Mouse (Mus musculus): ENCODE data around the gene Cox6b2. TPM values are rescaled to one million over a fixed set of nuclear protein-coding genes. Genes with fewer than 3 reads are reported as not detected.

The Cox6b2 gene
- total RNA-seq, 4 experiments from 2014 or later: 5.1 to 10.3 (median 9.1) TPM

DNA sequence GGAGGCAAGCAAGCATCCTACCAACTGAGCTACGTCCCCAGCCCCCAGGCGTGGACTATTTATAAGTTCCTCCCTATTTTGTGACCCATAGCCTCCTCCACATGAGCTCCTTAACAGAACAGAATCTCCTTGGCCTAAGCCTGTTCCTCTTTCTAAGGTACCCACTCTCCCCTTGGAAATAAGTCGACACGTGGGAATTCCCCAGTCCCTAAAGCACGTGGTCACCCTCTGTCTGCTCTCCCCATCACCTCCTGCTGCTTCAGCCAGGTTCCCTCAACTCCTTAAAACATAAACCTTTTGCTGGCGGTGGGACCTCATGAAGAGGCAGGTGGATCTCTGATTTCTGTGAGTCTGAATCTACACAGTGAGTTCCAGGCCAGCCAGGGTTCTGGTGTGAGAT, 35.9 kb downstream of the Cox6b2 start:
- DNase-seq: no peak

DNA sequence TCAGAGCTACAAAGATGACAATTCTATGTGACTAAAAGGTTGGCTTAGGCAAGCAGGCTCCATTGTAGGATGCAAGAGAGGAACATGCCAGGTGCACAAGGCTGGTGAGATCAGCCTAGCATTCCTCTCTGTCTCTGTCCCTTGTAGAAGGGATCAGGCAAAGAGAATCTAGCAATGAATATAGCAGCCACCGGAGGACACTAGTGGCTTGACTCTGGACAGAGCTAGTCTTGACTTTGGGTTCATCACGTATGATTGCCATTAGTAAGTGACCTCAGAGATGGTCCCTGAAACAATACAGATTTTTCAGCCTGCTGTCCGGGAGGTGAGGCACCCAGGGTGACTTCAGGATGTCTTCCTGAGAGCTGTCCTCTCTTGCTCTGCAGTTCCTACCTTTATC, 40.3 kb downstream of the Cox6b2 start:
- DNase-seq: no peak

DNA sequence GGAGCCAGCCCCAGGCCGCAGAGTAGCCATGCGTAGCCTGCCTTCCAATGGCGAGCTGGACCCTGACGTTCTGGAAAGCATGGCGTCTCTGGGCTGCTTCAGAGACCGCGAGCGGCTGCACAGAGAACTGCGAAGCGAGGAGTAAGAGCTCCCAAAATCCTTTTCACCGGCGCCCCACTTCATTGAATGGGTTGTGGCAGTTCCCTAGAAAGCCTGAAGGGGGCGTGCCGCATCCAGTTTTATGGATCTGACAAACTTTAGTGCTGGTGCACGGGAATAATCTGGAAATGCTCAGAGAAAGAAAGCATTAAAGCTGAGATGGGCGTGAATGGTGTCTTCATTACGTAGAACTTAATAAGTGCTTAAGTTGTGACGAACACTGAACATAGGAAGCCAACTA, 47.8 kb downstream of the Cox6b2 start:
- DNase-seq: no peak

DNA sequence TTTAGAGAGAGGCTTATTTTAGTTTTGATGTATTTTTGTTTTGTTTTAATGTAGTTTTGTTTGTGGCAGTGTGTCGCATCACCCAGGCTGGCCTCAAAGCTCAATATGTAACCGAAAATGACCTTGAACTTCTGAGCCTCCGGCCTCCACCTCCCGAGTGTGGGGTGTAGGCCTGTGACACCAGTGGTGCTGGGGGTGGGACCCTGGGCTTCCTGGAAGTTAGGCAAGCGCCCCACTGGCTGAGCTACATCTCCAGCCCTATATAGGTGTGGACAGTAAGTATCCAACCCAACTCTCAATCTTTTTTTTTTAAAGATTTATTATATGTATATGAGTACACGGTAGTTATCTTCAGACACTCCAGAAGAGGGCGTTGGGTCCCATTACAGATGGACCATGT, 49.7 kb downstream of the Cox6b2 start:
- no peak for DNase-seq

DNA sequence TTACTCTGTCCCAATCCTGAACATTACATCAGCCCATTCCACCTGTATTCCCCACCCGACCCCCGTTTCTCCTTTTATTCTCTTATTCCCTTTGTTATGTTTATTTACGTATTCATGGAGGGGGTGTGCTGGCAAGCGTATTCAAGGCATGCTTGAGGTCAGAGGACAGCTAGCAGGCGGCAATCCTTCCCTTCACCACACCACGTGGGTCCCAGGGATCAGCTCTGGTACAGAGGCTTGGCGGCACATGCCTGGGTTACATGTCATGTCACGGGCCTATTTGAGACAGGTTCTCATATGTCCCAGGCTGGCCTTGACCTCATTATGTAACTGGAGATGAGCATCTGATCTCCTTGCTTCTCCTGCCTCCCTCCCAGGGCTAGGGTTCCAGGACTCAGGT, 50.6 kb downstream of the Cox6b2 start:
- DNase-seq: no peak

Other genes with a start within 250 kb of the Cox6b2 start
- gene Tnnt1, start 236.7 kb downstream of the Cox6b2 start, total RNA-seq (2022): 1 to 10 TPM in 2 of 4 experiments, under 1 TPM in 2; 0.46 to 1.5 (median 1.1) TPM
- 1 to 10 TPM; 1.3 to 3.1 (median 2.5) TPM for gene Tnni3, start 228.9 kb downstream of the Cox6b2 start, total RNA-seq (2022)
- gene Dnaaf3, start 220.6 kb downstream of the Cox6b2 start, total RNA-seq (2022): 1 to 10 TPM in 2 of 4 experiments, under 1 TPM in 2; 0.64 to 1.2 (median 1.0) TPM
- gene Syt5, start 205.6 kb downstream of the Cox6b2 start, total RNA-seq (2022): 10 to 100 TPM in 1 of 4 experiments, 1 to 10 TPM in 3; 5.7 to 10.0 (median 8.6) TPM
- not detected for gene Ptprh, start 149.1 kb downstream of the Cox6b2 start, total RNA-seq (2022)
- gene Tmem86b, start 121.7 kb downstream of the Cox6b2 start, total RNA-seq (2022): 10 to 100 TPM in 2 of 4 experiments, 1 to 10 TPM in 2; 6.6 to 14.2 (median 9.5) TPM
- 100 to 1,000 TPM in 1 of 4 experiments, 10 to 100 TPM in 3; 97.9 to 103 (median 98.5) TPM for gene Ppp6r1, start 94.1 kb downstream of the Cox6b2 start, total RNA-seq (2022)
- gene Hspbp1, start 68.0 kb downstream of the Cox6b2 start, total RNA-seq (2022): 10 to 100 TPM; 43.1 to 66.5 (median 50.5) TPM
- 1 to 10 TPM; 4.2 to 8.0 (median 7.4) TPM for gene Brsk1, start 62.5 kb downstream of the Cox6b2 start, total RNA-seq (2022)
- gene Tmem150b, start 27.8 kb downstream of the Cox6b2 start, total RNA-seq (2022): 1 to 10 TPM in 1 of 4 experiments, under 1 TPM in 3; 0.49 to 1.1 (median 0.73) TPM
- 10 to 100 TPM; 31.0 to 59.8 (median 43.8) TPM for gene Kmt5c, start 13.0 kb downstream of the Cox6b2 start, total RNA-seq (2022)
- gene Fam71e2, start 18.2 kb upstream of the Cox6b2 start, total RNA-seq (2022): not detected
- under 1 TPM; 0.28 to 0.37 (median 0.32) TPM for gene Il11, start 29.8 kb upstream of the Cox6b2 start, total RNA-seq (2022)
- gene Tmem190, start 29.8 kb upstream of the Cox6b2 start, total RNA-seq (2022): not detected
- gene Tmem238, start 36.6 kb upstream of the Cox6b2 start, total RNA-seq (2022): 10 to 100 TPM in 2 of 4 experiments, 1 to 10 TPM in 2; 7.2 to 11.8 (median 10.1) TPM
- 100 to 1,000 TPM; 593 to 922 (median 693) TPM for gene Rpl28, start 39.8 kb upstream of the Cox6b2 start, total RNA-seq (2022)
- gene Ube2s, start 59.5 kb upstream of the Cox6b2 start, total RNA-seq (2022): 100 to 1,000 TPM in 3 of 4 experiments, 10 to 100 TPM in 1; 96.8 to 127 (median 118) TPM
- gene Shisa7, start 91.6 kb upstream of the Cox6b2 start, total RNA-seq (2022): 1 to 10 TPM; 2.0 to 5.6 (median 4.0) TPM
- 10 to 100 TPM; 14.0 to 28.7 (median 19.1) TPM for gene Isoc2b, start 117.2 kb upstream of the Cox6b2 start, total RNA-seq (2022)
- 10 to 100 TPM; 21.8 to 38.6 (median 30.3) TPM for gene Isoc2a, start 124.1 kb upstream of the Cox6b2 start, total RNA-seq (2022)
- gene Gm36210, start 153.4 kb upstream of the Cox6b2 start, total RNA-seq (2022): under 1 TPM in 1 of 4 experiments, not detected in 3; 0.26 TPM
- 10 to 100 TPM; 14.4 to 20.6 (median 16.2) TPM for gene Zfp628, start 162.1 kb upstream of the Cox6b2 start, total RNA-seq (2022)
- 10 to 100 TPM in 2 of 4 experiments, 1 to 10 TPM in 2; 8.5 to 13.3 (median 10.4) TPM for gene Nat14, start 168.9 kb upstream of the Cox6b2 start, total RNA-seq (2022)
- gene Ssc5d, start 172.7 kb upstream of the Cox6b2 start, total RNA-seq (2022): 1 to 10 TPM; 1.7 to 4.5 (median 2.2) TPM
- 1 to 10 TPM in 2 of 4 experiments, under 1 TPM in 1, not detected in 1; 0.45 to 2.1 (median 1.8) TPM for gene Sbk2, start 211.3 kb upstream of the Cox6b2 start, total RNA-seq (2022)
- under 1 TPM; 0.15 to 0.74 (median 0.34) TPM for gene Sbk3, start 218.1 kb upstream of the Cox6b2 start, total RNA-seq (2022)
- 10 to 100 TPM; 19.1 to 29.6 (median 27.4) TPM for gene Zfp579, start 243.1 kb upstream of the Cox6b2 start, total RNA-seq (2022)